Mouse (Mus musculus): Measurements from ENCODE around the gene Bpnt1.
A peak's percentile ranks its signal among the peaks of the same experiment; 100 is the strongest.
"Not testable (repeated sequence)": the region's sequence is repeated elsewhere in the genome, so short reads cannot be mapped to it uniquely, and the experiment has no call there.

The Bpnt1 gene

DNA sequence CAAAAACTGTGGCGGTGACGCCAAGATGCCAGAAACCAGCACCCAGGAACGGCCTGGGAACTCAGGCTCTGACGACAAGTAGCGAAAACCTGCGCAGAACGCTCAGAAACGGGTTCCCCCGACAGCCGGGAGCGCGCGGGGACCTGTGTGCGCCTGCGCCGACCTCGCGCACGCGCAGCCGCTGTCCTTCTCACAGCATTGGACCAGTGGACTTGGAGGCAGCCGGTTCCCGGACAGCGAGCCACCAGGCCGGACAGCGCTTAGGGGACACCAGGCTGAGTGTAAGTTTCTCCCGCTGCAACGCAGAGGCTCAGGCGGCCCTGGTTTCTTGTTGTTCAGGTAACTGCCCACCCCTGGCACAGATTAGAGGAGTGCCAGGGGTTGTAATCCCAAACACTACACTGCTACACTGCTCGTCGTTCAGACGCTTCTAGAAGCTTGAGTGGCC lies at the start of gene Bpnt1:
Gene Bpnt1 (plus strand): TSS at position 167 of the 448 bp plus-strand sequence.
- DNase-seq (ENCODE audit: low spot score), result peak; percentile 74

DNA sequence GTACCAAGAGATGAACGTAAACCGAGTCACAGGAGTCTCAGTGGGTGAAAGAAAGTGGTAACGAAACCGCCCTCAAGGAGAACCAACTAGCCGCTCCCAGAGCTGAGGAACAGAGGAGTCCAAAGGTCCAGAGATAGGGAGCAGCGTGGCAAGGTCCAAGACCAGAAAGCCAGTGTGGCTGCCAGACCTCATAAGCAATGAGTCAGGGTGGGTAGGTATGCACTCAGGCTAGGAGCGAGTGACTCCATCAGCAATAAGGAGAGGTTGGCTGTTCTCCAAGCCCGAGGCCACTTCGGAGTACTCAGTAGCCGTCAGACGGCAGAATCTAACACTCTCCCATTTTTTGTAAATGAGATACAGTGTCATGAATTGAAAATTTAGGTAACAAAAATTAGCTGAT lies 49.1 kb upstream of the Bpnt1 start:
- no peak for DNase-seq (ENCODE audit: low spot score)

DNA sequence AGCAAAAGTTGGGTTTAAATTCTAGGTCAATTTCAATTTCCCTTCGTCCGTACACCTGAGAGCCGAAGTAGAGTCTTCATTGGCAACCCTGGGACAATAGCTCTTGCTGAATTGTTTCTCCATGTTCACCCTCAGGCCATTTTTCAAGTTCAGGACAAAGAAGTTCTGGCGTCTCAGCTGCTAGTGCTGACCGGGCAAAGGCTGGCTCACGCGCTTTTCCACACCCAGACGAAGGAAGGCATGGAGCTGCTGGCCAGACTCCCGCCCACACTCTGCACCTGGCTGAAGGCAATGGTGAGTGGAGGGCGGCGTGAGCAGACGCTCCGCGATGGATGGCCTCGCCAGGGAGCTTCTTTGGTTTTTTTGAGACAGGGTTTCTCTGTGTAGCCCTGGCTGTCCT lies 48.7 kb upstream of the Bpnt1 start:
- DNase-seq (ENCODE audit: low spot score), result no peak

DNA sequence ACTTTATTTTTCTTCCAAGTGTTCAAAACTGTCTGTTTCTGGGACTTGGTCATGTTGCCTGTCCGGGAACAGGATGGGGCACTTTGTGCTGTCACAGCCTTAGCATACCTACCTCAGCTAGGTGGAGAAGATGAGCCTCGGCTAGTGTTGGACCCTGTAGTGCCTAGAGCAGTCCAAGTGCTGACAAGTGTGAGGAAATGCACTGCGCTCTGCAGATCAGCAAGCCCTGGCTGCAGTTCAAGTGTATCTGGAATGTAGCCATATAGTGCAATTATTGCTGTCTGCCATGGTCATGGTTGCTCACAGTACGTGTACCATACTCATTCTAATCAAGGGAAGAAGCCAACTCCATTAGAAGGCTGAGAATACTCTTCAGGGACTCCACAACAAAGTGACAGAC lies 47.2 kb upstream of the Bpnt1 start:
- DNase-seq (ENCODE audit: low spot score), result peak; percentile 45

DNA sequence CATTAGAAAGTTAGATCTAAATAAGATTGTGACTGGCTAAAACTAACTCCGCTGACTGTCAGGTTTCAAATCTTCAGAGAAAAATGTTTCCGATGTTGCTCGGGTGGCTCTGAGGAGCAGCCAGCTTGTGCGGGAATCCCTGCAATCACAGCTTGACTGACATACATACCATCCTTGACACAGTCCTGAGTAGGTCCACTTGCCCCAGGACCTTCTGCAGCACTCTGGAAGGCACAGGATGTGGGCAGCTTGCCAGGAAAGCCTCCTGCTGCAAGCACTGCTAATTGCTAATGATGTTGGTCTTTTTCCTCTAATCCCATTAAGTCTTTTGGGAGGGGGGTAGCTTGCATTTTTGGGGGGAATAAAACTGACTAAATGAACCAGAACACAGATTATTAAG lies 46.8 kb upstream of the Bpnt1 start:
- no peak for DNase-seq (ENCODE audit: low spot score)

DNA sequence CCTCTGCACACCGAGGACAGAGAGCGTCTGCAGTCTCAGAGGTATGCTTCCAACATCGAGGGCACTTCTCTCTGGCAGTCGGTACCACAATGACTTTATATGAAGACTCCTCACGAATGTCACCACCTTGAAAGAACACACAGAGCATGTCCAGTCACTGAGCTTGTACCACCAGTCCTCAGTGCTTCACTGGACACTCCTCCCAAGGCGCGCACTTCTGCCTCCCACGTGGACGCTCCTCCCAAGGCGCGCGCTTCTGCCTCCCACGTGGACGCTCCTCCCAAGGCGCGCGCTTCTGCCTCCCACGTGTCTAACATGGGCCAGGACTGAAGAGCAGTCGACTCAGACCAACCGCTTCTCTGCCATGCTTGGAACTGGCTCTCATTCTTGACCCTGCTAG lies 44.9 kb upstream of the Bpnt1 start:
- no peak for DNase-seq (ENCODE audit: low spot score)

DNA sequence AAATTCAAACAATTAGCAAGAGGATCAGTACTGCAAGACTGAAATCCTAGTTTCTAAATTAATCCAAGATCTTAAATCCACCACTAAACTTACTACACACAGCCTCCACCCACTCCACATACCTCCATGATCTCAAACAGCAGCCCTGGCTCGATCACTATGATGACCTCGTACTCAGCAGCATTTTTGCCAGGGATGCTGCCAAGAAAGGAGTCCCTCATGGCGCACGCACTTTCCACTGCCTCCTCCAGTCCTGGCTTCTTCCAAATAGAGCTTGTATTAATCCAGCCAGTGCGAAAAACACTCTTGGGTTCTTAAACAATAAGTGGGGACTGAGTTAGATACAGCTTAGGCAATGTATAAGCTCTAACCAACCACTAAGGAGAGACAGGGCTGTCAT lies 42.7 kb upstream of the Bpnt1 start:
- no peak for DNase-seq (ENCODE audit: low spot score)

DNA sequence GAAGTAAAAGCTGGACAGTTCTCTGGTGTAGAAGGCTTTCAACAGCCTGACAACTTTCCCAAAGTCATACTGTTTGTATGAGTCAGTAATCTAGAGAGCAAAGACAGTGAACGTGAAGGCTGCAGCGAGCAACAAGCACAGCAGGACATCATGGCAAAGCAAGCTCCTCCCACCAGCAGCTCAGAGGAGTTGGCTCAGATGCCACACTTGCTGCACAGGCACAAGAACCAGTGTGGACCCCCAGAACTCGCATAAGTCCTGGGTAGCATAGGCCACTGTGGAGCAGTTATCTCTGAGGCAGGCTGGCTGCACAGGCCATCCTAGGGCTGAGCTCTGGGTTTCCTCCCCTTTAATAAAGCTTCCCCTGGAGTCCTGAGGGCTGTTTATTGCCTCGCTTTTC lies 40.6 kb upstream of the Bpnt1 start:
- no peak for DNase-seq (ENCODE audit: low spot score)

DNA sequence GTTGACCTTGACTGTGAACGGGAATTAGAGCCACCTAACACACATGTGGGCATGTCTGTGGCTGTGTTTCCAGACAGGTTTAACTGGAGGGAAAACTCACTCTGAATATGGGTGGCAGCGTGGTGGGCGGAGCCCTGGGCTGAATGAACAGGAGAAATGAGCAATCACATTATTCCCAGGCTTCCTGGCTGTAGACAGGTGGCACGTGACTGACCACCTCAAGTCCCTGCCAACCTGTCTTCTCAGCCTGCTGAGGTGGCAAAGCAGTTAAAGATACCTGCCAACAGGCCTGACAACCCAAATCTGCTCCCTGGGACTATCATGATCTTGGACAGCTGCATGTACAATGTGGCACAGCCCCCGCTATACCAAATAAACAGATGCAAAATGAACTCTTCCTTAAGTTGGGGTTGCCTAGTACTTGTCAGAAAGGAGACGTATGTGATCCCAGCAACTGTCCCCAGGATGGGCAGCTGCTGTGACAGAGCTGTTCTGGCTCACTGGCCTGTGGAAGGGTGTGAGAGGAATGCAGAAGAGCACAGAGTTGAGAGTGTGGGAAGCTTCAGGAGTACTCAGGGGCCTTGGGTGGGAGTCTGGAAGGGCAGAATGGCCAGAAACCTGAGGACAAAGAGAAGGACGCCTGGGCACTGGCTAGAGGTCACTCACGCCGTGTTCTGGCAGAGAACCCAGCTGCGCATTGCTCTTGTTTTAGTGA lies 39.1 kb upstream of the Bpnt1 start:
- DNase-seq (ENCODE audit: low spot score), result no peak

DNA sequence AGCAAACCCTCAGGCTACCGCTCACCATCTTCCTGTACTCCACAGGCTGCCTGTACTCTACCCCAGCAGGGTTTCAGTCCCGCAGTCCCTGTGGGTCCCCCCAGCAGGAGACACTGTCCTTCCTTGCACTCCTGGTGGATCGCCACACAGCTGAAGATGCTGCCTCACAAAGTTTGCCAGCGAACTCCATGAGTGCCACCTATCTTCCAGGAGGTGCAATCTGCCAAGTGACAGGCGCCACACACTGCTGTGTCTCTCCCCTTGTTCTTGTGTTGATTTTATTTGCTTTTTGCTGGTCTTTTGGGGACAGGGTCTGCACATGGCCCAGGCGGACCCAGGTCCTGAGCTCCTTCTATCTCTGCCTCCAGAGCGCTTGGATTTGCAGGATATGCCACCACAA lies 35.1 kb upstream of the Bpnt1 start:
- no peak for DNase-seq (ENCODE audit: low spot score)

DNA sequence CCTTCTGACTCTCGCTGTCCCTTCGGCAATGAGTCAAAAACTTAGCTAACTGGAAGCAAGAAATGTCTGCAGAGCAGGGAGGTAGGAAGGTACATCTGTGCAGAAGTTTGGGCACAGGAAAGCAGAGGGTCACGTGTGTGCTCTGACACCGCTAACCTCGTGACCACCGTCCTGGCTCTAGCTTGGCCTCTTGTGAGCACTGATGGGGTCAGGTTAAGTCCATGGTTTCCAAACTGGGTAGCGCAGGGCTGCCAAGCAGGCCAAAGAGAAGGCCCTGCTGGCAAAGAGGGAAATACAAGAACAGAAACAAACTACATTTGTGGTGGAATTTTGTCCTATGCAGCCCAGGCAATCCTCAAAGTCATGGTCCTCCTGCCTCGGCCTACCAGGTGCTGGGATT lies 33.5 kb upstream of the Bpnt1 start:
- no peak for DNase-seq (ENCODE audit: low spot score)

DNA sequence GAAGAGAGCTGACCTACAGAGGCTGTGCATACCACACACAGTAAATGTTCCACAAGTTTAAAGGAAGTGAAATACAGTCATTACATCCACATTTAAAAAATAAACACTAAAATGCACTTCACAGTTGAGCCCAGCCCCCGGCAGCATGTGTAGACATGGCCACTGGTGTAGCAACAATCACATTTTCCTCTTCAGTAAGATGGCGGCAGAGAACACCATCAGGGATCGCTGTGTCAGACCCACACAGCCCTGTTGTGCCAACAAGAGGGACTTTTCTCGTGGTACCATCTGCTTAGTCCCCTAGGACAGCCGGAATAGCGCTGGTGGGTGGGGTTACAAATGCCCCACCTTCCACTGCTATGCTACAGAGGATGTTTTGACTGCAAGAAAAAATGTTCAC lies 29.1 kb upstream of the Bpnt1 start:
- no peak for DNase-seq (ENCODE audit: low spot score)

DNA sequence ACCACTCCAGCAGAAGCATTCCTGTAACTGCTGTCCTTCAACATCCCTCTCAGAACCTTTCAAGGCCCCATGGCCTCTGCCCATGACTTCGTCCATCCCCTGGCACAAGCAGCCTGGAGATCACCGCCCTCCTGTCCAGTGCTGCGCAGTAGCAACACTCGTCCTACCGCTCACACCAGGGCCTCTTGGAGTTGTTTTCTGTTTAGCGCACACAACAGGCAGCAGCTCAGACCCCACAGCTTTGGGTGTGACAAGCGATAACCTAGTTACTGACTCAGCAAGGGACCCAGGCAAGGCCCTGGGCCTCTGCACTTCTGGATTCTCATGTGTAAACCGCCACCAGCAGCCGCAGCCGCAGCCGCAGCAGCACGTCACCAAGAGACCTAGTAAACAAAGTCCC lies 25.1 kb upstream of the Bpnt1 start:
- no peak for DNase-seq (ENCODE audit: low spot score)

DNA sequence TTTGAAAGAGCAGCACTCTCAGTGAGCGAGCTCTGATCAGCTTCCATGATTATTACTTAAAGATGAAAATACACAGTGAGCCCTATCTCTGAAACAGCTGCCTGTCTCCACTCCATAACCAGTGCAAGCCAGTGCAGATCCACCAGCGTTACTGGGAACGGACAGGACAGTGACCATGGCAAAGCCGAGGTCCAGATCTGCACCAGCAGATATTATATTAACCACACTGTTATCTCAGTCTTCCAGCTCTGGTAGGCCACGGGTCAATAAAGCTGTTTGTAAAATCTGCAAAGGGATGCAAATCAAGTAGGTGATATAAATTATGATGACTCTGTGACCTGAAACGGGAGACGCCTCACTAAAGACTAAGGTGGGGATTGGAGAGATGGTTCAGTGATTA lies 24.3 kb upstream of the Bpnt1 start:
- DNase-seq (ENCODE audit: low spot score), result no peak

DNA sequence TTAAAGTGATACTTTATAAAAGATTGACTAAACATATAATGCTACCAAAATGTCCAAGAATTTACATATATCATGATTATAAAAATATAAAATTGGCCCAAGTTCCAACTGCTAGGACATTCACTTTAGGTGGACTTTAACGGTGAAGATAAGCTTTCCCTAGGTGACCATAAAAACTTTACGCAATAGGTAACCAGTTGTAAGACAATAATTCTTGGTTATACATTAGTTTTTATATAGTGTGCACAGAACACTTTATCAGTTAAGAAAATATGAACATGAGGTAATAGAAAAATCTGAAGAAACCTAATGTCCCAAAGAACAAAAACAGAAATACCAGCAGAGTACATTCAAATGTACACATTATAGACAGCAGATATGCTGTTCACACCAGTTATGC lies 23.6 kb upstream of the Bpnt1 start:
- DNase-seq (ENCODE audit: low spot score), result no peak

DNA sequence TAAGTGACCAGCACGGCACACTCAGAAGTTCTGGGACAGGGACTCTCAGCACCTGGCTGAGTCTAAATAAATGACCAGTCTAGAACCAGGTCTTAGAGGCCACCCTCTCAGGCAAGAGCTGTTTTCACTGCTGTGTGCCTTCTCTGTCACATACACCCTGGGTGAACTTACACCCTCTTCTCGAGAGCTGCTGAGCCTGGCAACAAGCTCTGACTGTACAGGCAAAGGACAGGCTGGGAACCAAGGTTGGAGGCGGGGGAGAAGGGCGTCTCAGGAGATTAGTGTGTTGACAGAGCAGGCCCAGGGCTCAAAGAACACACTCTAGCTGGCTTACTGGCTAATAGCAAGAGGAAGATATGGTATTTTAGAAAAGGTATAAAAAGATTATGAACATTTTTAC lies 23.0 kb upstream of the Bpnt1 start:
- DNase-seq (ENCODE audit: low spot score), result no peak

DNA sequence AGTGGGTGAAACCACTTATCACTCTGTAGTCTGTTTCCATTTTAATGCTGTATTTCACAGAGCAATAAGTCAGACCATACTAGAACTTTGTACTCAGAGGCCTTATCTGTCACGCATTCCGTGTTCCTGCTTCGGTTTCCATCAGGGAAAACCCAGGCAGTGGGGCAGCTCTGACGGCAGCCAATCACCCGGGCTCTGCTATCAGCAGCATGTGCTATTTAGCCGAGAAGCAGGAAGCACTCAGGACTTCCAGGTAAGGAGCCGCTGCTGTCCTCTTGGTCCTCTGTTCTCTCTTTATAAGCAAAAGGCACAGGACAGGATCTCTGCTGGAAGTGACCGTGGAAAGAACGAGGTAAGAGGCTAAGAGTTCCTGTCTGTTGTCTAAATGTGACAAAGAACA lies 20.0 kb upstream of the Bpnt1 start:
- DNase-seq (ENCODE audit: low spot score), result no peak

DNA sequence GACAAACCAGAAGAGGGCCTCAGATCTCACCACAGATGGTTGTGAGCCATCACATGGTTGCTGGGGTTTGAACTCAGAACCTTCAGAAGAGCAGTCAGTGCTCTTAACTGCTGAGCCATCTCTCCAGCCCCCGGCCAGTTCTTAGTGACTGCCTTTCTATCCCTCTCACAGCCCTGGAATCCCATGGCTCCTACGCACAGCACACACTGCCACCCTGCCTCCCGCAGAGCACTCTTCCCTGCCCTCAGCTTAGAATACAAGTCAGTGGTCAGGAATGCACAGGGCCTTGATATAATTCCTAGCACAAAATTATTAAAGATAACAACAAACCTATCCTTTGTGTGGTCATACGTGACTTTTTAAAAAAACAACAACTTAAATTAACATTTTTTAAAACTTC lies 17.4 kb upstream of the Bpnt1 start:
- DNase-seq (ENCODE audit: low spot score), result no peak

DNA sequence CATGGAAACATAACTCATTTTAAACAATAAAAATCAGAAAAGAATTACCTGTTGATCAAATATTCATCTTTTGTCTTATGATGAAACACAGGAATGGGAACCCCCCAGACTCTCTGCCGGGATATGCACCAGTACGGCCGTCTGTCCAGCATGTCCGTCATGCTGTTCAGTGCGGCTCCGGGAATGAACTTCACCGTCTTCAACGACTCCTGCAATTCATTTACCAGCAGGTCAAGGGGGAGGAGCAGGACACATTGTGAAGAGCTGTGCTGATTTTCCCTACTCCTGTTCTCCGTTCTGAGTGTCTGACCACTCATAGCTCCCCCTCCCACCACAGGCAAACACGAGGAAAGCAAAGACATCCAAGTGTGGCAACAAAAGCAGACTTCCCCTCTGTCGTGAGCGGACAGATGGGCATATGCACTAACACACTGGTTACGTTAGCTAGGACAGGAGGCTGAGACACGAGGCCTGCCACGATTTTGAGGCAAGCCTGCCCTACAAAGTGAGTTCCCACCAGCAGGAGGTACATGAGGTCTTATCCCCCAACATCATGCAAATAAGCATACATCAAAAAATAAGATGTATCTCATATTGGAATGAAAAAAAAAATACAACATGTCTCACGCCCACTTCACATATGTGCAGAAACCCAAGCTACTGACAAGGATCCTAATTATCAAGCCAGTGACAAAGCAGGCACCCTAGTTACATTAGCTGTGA lies 15.9 kb upstream of the Bpnt1 start:
- DNase-seq (ENCODE audit: low spot score), result no peak

DNA sequence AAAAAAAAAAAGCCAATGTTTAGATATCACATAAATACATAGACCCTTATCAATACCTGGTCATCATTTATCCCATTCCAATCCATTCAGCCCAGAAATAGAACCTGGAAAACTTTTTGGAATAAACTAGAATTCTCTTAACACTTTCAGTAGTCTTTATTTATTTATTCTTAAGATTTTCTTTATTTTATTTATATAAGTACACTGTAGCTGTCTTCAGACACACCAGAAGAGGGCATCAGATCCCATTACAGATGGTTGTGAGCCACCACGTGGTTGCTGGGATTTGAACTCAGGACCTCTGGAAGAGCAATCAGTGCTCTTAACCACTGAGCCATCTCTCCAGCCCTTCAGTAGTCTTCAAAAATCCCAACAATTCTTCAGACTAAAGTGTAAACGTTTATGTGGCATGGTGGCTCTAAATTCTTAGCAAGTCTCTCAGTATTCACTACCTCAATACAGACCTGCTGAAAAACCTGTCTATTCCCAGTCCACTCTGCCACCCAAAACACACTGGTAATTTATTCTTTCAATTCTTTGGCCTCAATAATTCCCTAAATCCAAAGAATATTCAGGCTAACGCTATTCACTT lies 4.1 kb upstream of the Bpnt1 start:
- not testable (repeated sequence) for DNase-seq (ENCODE audit: low spot score)

DNA sequence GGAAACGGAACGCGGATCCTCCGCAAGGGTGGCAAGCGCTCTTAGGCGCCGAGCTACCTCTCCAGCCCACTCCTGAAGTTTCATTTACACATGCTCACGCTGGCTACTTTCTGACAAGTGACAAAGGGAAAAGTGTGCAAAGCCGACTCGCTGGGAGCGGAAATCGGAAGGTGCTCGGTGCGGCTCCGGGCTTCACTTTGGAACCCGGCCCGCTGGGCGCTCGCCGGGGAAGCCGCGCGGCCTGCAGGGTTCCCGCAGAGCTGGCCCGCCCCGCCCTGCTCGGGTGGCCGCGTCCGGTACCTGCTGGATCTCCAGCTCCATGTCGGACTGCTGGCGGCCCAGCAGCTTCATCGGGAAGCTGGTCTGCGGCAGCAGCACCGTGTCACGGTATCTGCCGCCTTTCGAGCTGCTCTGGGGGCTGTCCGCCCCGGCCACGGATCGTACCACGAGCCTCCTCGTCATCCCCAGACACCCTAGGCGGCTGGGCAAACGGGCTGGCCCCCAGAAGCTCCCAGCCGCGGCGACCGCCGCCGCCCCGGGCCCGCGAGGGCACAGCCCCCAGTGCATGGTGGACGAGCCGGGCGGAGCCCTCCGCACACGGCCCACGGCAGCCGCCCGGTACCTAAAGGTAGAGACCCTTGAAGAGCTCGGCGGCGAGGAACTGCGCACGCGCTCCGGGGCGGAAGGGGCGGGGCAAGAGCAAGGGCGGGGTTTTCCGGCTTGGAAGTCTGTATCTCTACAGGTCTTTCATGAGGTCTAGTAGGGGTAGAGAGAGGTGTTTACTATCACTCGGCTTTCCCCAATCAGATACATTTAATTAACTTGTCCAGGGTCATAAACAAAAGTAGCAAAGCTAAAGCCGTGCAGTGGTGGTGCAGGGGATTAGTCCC lies 3.0 kb upstream of the Bpnt1 start, which contains the start of gene Iars2:
Gene Iars2 (minus strand): TSS at position 676 of the 890 bp plus-strand sequence.
- peak; percentile 93 for DNase-seq (ENCODE audit: low spot score)

DNA sequence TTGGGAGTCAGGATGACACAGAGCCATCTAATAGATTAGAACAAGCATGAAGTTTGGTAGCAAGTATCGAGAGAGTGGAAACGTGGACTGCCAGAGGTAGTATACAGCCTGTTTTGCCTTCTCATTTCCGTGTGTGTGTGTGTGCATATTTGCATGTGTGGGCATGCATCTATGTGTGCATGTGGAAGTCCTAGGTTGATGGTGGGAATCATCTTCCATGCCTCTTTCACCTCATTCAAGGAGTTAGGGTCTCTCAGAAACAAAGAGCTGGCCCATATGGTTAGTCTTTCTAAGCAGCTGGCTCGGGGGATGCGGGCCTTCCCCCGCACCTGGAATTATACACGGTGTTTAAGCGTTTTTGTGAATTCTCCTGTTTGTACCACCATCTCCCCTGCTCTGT lies 2.1 kb upstream of the Bpnt1 start:
- DNase-seq (ENCODE audit: low spot score), result no peak

Measured in ovary, postnatal 14 days (tissue).